Mouse (Mus musculus) heart, postnatal 4 days (tissue): ENCODE measurements around the gene Svs1. TPM values are rescaled to one million over a fixed set of nuclear protein-coding genes. Genes with fewer than 3 reads are reported as not detected.
A peak's percentile ranks its signal among the peaks of the same experiment; 100 is the strongest.
"Not testable (repeated sequence)": the region's sequence is repeated elsewhere in the genome, so short reads cannot be mapped to it uniquely, and the experiment has no call there.

Source experiments
- DNase-seq: peaks from one replicate; pipeline ENCODE4 v3.0.0; 2021
- total RNA-seq, 2 experiments: library from RNA; stranded (reverse); gene quantifications; 2 replicates each; pipeline ENCODE4 v1.2.3; 2021

Gene Svs1
- not detected for total RNA-seq

- DNase-seq, result no peak
Observed at GRCm38 (mm10) chr6:48986444-48986990, at the start of gene Svs1. Gene Svs1 (plus strand): TSS chr6:48986861.

- DNase-seq, result no peak
Observed at GRCm38 (mm10) chr6:48949596-48949995, 37.1 kb upstream of the Svs1 start.

GRCm38 (mm10) chr6:48950676-48951075, 36.0 kb upstream of the Svs1 start:
- no peak for DNase-seq

GRCm38 (mm10) chr6:48951630-48952029, 35.0 kb upstream of the Svs1 start:
- DNase-seq, result no peak

- DNase-seq, result no peak
Observed at GRCm38 (mm10) chr6:48953220-48953619, 33.4 kb upstream of the Svs1 start.

GRCm38 (mm10) chr6:48954211-48954610, 32.5 kb upstream of the Svs1 start:
- no peak for DNase-seq

- peak; percentile 64 for DNase-seq
Observed at GRCm38 (mm10) chr6:48954946-48955345, 31.7 kb upstream of the Svs1 start.

- DNase-seq, result no peak
Observed at GRCm38 (mm10) chr6:48956785-48957184, 29.9 kb upstream of the Svs1 start.

GRCm38 (mm10) chr6:48958053-48958452, 28.6 kb upstream of the Svs1 start:
- peak; percentile 24 for DNase-seq

GRCm38 (mm10) chr6:48959151-48959550, 27.5 kb upstream of the Svs1 start:
- not testable (repeated sequence) for DNase-seq

GRCm38 (mm10) chr6:48966696-48967095, 20.0 kb upstream of the Svs1 start:
- not testable (repeated sequence) for DNase-seq

GRCm38 (mm10) chr6:48967868-48968267, 18.8 kb upstream of the Svs1 start:
- DNase-seq, result no peak

GRCm38 (mm10) chr6:48974663-48975062, 12.0 kb upstream of the Svs1 start, which contains the start of gene Doxl2:
Gene Doxl2 (plus strand): TSS chr6:48974963.
- no peak for DNase-seq

- DNase-seq, result no peak
Observed at GRCm38 (mm10) chr6:48979616-48980015, 7.0 kb upstream of the Svs1 start.

- no peak for DNase-seq
Observed at GRCm38 (mm10) chr6:48982305-48982704, 4.4 kb upstream of the Svs1 start.

GRCm38 (mm10) chr6:48989971-48990370, 3.3 kb downstream of the Svs1 start:
- no peak for DNase-seq

- no peak for DNase-seq
Observed at GRCm38 (mm10) chr6:48991991-48992390, 5.3 kb downstream of the Svs1 start.

- DNase-seq, result no peak
Observed at GRCm38 (mm10) chr6:48998186-48998585, 11.5 kb downstream of the Svs1 start.

GRCm38 (mm10) chr6:48998796-48999195, 12.1 kb downstream of the Svs1 start:
- DNase-seq, result no peak

GRCm38 (mm10) chr6:49003381-49003780, 16.7 kb downstream of the Svs1 start:
- no peak for DNase-seq

GRCm38 (mm10) chr6:49007981-49008380, 21.3 kb downstream of the Svs1 start:
- peak; percentile 68 for DNase-seq

GRCm38 (mm10) chr6:49008420-49009160, 21.9 kb downstream of the Svs1 start:
- DNase-seq, result no peak

GRCm38 (mm10) chr6:49009161-49009555, 22.5 kb downstream of the Svs1 start:
- no peak for DNase-seq

- DNase-seq, result no peak
Observed at GRCm38 (mm10) chr6:49009665-49010064, 23.0 kb downstream of the Svs1 start.
